Mouse (Mus musculus) lung, adult 2 months (tissue): ENCODE data around the gene Sox4.

ENCODE experiments used
- CTCF ChIP-seq: fragments of 200-500 bp; IDR thresholded peaks from 2 replicates; pipeline ENCODE4 v1.5.1; 2011; ENCODE audit warnings: mild to moderate bottlenecking, low read length, control low read depth; ENCODE audit not compliant: insufficient read depth
- POLR2A ChIP-seq: fragments of 200-500 bp; IDR thresholded peaks from 2 replicates; pipeline ENCODE4 v1.6.1; 2011; ENCODE audit warnings: low read depth, mild to moderate bottlenecking, control low read depth, low read length, borderline replicate concordance; ENCODE audit errors: extremely low read depth

GRCm38 (mm10) chr13:28931266-28931665 lies 22.2 kb downstream of the Sox4 start:
- TF ChIP-seq CTCF (no peak), POLR2A (no peak)
